Mouse (Mus musculus) right cerebral cortex, postnatal 36 days (tissue): Measurements from ENCODE around the gene Zfp60.
A peak's percentile ranks its signal among the peaks of the same experiment; 100 is the strongest.

Experiments used
- DNase-seq, 2 experiments: peaks; one replicate each; pipeline ENCODE4 v3.0.0; 2022; ENCODE audit warnings: low spot score in 2 of 2, mixed read lengths in 1 of 2

Zfp60 gene

GRCm38 (mm10) chr7:27731281-27731883 lies at the start of gene Zfp60:
Gene Zfp60, plus strand, starts transcription at chr7:27731389.
- DNase-seq = peak; percentile 84 to 88

GRCm38 (mm10) chr7:27683218-27683617 lies 48.0 kb upstream of the Zfp60 start:
- DNase-seq = no peak

GRCm38 (mm10) chr7:27685220-27685619 lies 46.0 kb upstream of the Zfp60 start:
- DNase-seq = no peak

- no peak for DNase-seq
These were observed 45.5 kb upstream of the Zfp60 start for GRCm38 (mm10) chr7:27685681-27686080.

GRCm38 (mm10) chr7:27687043-27687442 lies 44.1 kb upstream of the Zfp60 start:
- no peak for DNase-seq

GRCm38 (mm10) chr7:27687836-27688235 lies 43.4 kb upstream of the Zfp60 start:
- no peak for DNase-seq

- DNase-seq = no peak
These were observed 42.9 kb upstream of the Zfp60 start for GRCm38 (mm10) chr7:27688246-27688788.

GRCm38 (mm10) chr7:27688815-27689612 lies 42.2 kb upstream of the Zfp60 start, which contains the start of gene Zfp607b:
Gene Zfp607b, plus strand, starts transcription at chr7:27689340.
- DNase-seq = peak; percentile 95 to 98

GRCm38 (mm10) chr7:27691076-27691475 lies 40.1 kb upstream of the Zfp60 start:
- DNase-seq = no peak

GRCm38 (mm10) chr7:27696711-27697110 lies 34.5 kb upstream of the Zfp60 start:
- DNase-seq = no peak

- no peak for DNase-seq
These were observed 20.8 kb upstream of the Zfp60 start for GRCm38 (mm10) chr7:27710402-27710801.

- DNase-seq = no peak
These were observed 9.2 kb upstream of the Zfp60 start for GRCm38 (mm10) chr7:27721951-27722350.

- DNase-seq = no peak
These were observed 5.3 kb upstream of the Zfp60 start for GRCm38 (mm10) chr7:27725566-27726538.

GRCm38 (mm10) chr7:27727471-27727870 lies 3.7 kb upstream of the Zfp60 start:
- DNase-seq = no peak

GRCm38 (mm10) chr7:27731946-27732345 lies 757 bp downstream of the Zfp60 start:
- no peak for DNase-seq

- no peak for DNase-seq
These were observed 1.3 kb downstream of the Zfp60 start for GRCm38 (mm10) chr7:27732508-27732907.

- DNase-seq = no peak
These were observed 4.3 kb downstream of the Zfp60 start for GRCm38 (mm10) chr7:27735457-27735856.

- DNase-seq = peak; percentile 30
These were observed 25.3 kb downstream of the Zfp60 start for GRCm38 (mm10) chr7:27756351-27757047.

- no peak for DNase-seq
These were observed 25.8 kb downstream of the Zfp60 start for GRCm38 (mm10) chr7:27757048-27757375.

- DNase-seq = no peak
These were observed 34.1 kb downstream of the Zfp60 start for GRCm38 (mm10) chr7:27765176-27765886.

- no peak for DNase-seq
These were observed 58.1 kb downstream of the Zfp60 start for GRCm38 (mm10) chr7:27789306-27789705.
